Mouse (Mus musculus) urinary bladder, postnatal 4 days (tissue): ENCODE data around the gene Hoxa1.
A peak's percentile ranks its signal among the peaks of the same experiment; 100 is the strongest.

Source experiments
- DNase-seq, 2 experiments: peaks; one replicate each; pipeline ENCODE4 v3.0.0; 2021 to 2022; ENCODE audit warnings: low spot score in 2 of 2

The Hoxa1 gene

DNA sequence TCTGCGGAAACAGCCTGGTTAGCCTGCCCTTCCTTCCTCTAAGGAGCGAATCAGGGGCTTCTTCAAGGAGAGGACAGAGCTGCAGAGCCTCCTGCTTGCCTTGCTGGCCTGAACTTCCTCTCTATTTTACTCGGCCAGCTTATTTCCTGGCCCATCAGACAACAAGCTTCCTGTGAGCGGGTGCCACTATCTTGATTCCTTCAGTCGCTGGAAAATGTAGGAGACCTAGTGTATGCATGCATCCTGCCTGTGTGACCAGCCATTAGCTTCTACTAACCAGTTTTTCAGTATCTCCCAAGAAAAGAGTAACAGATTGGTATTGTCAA, 12.7 kb upstream of the Hoxa1 start:
- no peak for DNase-seq

DNA sequence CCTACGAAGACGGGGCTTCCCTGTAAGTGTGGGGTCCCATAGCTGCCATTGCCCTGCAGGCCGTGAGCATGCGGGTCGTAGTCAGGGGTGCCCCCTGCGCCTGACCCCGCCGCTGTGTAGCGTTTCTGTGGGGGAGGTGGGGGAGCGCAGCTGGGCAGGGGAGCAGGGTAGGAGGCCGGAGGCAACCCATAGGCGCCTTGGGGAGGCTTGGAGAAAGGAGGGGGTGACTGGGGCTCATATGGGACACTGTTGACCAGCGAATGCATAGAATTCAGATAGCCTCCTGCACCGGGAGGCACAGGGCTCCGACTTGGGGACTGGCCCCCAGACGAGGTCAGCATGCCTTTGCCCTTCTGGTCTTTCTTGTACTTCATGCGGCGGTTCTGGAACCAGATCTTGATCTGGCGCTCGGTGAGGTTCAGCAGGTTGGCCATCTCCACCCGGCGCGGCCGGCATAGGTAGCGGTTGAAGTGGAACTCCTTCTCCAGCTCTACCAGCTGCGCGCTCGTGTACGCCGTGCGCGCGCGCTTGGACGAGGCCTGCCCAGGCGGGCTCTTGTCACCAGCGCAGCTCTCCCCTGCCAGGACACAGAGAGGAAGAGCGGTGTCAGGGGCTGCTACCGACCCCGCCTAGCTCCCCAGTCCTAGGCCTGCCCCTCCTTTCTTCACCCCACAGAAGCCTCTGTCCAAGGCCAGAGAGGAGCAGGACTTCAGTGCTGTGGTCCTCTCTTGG, 12.2 kb upstream of the Hoxa1 start:
- peak in 1 of 2 experiments; percentile 14 for DNase-seq

DNA sequence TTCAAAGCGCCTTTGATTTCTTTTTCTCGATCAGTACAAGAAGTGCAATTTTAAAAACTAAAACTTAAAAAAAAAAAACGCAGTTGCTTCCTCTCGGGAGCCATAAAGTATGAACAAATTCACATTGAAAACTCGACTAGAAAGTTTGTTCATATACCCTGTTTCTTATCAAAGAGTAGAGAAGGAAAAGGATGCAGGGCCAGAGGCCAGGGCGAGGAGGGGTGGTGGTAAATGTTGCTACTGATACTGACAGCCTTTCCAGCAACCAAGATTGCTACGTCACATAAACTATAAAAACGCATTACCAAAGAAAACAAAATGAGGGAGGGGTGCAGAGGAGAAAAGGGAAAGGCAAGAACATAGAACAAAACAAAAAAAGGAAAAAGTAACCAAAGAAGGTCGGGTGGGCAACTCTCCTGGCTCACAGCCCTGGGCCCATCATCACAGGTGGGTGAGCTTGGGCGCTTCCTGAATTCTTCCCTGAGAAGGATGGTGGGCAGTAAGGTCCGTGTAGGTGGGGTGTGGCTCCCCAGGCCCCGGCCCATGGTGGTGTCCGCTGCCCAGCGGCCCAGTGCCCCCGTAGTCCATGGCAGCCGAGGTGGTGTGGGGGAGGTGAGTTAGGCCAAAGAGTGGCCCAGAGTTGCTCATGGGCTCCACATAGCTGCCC, 11.5 kb upstream of the Hoxa1 start:
- DNase-seq = peak in 1 of 2 experiments; percentile 7

DNA sequence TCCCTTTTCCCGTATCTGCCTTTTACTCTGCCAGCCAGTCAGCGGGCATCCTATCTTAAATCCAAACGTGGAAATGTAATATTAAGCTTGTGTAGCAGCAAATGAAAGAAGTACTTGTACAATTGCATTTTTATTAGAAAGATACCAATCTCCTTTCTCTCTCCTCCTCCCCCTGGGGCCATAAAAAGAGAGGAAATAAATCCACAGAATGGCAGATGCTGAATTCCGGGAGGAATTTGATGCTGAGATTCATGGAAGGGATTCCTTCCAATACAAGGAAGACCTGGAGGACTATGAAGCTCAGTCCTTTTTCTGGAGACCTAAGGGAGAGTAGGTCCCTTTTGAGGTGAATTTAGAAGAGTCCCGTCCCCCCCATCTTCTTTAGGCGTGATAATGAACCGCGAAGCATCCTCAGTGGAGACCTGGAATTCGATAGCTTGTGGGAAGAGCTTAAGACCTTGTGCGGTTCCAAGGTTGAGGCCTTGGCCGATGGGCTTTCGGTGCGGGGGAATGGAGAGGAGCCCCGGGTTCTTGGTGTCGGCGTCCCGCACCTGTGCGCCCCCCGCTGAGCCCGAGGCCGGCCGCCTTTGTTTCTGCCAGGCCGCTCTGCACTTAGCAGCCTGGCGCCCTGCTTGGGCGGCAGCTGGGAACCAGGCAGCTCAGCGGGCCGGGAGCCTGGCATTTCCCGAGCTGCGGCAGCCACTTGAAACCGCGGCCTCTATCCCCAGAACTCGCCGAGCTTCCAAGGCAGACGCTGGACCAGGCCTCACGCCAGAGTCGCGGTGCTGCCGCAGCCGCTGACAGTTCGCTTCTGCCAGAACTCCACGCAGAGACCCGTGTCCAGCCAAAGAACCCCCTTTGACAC, 10.3 kb upstream of the Hoxa1 start:
- peak in 1 of 2 experiments; percentile 16 for DNase-seq

DNA sequence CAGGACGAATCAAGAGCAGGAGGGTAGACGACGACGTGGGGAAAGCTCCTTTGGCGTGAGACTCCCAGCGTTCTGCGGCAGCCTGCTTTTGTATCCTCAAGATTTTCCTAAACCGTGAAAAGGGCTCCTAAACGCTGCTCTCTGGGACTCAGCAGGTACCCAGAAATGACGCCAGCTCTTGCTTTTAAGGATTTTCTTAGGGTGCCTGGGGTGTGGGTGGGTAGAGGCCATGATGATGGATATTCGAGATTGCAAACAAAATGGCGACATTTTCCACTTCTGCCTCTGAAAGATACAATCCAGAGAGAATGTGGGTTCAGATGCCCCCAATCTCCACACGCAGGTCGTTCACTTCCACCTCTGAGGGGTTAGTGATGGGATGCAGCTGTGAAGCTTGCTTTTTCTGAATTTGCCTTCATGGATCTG, 9.6 kb upstream of the Hoxa1 start:
- peak in 1 of 2 experiments; percentile 5 for DNase-seq

DNA sequence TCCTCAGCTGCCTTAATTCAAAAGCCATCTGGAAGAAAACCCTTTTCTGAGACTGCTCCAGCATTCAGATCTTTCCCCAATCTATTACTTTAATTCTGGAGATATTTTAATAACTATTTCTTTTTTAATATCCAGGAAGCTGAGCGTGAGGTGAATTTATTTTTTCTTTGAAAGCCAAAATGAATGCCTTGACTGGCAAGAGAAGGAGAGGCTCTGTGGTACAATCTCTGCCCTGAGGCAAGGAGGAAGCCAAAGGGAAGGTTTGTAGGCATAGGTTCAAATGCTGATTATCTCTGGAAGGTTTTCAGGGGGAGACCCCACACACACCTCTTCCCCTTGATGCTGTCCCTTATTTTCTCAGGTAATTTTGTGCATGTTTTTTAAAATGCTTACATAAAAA, 9.1 kb upstream of the Hoxa1 start:
- no peak for DNase-seq

DNA sequence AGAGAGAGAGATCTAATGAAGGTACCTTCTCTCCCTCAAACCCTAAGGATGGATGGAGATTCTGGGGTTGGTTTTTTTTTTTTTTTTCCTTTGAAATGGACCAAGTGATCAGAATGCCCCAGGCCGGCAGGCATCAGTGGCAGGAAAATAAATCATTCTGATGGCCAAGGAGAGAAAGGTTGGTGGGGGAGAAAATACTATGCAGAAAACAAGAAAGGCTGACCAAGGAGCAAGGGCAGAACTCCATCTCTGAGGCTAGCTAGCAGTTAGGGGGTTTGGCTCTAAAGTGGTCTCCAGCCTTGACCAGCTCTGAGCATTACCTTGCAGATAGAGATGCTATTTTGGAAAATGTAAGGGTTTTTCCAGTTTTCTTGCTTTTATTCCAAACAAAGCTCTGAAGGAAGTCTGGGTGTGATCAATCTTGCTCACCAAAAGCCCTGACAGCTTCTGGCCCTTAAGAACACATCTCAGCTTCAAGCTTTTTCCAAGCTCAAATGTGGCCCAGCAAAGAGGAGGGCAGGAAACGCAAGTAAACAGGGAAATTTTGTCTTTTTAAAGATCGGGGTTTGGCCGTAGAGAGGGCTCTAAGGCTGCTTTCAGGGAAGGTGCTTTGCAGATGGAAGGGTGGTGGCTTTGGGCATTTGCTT, 8.4 kb upstream of the Hoxa1 start:
- DNase-seq = peak in 1 of 2 experiments; percentile 10

DNA sequence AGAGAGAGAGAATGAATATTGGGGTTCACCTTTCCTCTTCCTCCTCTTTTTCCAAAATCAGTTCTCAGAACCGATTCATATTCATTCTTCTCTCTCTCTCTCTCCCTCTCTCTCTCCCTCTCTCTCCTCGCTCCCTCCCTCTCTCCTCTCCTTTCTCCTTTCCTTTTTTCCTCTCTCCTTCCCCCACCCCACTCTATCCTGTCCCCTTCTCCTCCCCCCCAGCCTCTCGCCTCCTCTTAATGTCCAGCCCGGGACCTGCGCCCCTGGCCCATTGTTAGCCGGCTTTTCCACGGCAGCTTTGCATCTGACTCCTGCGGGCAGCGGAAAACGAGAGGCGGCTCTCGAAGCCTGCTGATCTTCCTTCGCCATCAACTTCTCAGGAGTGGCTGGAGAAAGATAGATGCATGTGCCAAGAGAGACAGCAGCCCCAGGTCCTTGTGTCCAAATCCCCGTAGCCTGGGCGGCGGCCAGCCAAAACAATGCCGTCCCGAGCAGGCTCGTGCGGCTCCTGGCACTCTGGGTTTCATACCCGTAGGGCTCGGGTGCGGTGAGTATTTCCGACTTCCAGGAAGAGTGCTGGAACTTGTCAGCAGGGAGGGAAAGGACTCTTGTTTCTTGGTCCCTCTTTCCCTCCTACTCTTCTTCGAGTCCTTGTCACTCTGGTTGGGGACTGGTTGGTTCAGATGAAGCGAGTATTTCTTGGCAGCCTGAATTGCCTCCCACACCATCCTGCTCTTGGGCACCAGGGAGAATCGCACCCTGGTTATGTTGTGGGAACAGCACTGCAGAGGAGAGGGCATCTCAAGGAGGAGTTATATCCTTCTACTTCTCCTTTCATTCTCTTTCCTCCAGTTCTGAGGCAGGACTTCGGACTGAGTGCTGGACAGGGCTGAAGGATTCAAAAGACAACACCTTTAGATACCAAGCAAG, 7.6 kb upstream of the Hoxa1 start:
- peak in 1 of 2 experiments; percentile 19 for DNase-seq

DNA sequence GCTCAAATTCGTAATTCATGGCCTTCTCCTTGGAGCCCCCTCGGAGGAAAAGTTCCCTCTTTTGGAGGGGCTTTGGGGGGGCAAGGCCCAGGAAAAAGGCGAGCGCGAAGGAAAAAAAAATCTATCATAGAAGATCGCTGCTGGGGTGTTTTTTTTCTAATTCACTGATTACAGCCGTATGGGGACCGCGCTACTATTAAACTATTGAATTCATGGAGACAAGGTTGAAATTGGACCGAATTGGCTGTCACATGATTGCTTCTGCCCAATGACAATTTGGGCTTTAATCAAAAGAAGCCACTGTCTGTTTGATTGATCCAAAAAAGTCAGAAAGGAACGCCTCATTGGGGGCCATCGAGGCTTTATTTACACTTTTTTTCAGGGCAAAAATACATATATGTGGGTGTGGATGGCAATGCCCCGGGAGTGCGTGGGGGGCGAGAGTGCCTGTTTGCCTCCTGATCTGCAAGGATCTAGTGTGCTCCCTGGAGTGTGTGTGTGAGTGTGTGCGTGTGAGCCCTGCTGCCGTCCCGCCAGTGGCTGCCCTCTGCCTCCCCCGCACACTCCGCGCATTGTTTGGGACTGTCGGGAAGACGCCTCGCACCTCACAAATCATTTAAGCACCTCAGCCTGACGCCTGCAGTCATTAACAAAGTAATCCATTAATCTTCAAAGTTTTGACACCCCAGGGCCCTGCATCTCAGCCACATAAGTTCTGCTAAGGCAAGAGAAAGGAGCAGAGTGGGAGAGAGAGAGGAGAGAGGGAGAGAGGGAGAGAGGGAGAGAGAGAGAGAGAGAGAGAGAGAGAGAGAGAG, 6.7 kb upstream of the Hoxa1 start, which contains the start of gene Hoxa2:
Hoxa2 (minus strand) TSS at position 206 of the 815 bp plus-strand sequence.
- DNase-seq = peak in 1 of 2 experiments; percentile 16

DNA sequence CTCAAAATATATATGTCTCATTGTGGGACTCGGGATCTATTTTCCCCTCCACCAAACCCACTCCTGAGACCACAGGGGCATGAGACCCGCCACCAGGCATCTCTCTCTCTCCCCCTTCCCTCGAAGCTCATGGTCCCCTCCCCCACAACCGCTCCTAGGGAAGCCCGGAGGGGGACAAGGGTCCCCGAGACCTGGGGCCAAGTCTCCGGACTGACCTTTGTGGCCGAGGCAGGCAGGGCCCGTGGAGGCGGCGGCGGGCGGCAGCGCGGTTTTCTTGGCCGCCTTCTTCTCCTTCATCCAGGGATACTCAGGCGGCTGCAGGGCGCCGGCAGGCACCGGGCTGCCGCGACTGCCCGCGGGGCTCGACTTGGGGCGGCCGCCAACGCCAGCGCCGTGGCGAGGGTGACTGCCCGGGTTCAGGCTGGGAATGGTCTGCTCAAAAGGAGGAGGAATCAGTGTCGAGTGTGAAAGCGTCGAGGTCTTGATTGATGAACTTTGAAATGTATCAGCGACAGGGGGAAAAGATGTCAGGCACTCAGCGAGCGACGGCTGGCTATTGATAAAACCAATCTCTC, 6.0 kb upstream of the Hoxa1 start:
- peak in 1 of 2 experiments; percentile 18 for DNase-seq

DNA sequence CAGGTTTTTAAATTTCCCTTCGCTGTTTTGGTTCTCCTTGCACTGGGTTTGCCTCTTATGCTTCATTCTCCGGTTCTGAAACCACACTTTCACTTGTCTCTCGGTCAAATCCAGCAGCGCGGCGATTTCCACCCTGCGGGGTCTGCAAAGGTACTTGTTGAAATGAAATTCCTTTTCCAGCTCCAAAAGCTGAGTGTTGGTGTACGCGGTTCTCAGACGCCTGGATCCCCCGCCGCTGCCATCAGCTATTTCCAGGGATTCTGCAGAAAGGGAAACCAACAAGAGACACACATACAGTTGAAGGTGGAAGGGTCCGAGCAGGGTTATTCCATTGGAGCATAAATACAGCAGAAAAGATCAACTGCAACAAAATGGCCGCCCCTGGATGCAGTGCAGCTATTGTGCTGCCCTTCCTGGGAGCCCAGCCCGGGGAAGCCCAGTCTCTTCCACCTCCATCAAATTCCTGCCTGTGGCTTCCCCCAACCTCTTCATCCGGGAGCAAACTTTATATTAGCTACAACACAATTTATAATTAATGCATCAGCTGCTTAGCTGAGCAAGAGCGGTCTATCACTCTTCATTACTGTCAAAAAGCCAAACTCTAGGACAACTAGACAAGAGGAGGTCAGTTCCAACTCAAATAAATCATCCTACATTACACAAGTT, 5.4 kb upstream of the Hoxa1 start:
- DNase-seq = peak in 1 of 2 experiments; percentile 16

DNA sequence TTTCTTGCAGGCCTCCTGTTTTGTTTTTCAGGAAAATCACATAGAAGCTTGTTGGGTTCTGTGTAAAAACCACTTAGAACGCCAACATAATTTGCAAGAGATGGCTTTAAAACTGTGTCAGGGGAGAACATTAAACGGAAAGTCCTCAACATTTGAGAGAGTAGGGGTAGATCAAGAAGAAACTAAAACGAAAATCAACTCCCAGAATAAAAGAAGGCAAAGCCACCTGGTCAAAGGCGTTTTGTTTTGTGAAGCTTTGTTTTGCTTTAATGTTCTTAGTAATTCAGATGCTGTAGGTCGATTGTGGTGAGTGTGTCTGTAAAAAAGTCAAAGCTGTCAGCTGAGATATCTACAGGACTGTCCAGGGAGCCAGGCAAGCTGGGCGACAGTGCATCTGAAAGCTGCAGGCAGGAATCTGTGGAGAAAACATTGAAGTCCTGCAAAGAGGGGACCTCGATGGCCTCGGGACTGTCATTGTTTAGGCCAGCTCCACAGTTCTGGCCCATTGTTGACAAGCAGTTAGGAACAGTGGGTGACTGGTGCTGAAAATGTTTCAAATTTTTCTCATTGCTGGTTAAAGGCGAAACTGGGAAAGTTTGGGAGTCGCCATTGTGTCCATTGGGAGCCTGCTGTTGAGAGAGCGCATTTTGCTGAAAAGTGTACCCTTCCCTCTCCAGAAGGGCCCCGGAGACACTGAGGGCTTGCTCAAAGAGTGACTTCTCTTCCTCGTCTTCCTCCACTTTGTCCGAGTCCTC, 4.7 kb upstream of the Hoxa1 start:
- peak in 1 of 2 experiments; percentile 15 for DNase-seq

DNA sequence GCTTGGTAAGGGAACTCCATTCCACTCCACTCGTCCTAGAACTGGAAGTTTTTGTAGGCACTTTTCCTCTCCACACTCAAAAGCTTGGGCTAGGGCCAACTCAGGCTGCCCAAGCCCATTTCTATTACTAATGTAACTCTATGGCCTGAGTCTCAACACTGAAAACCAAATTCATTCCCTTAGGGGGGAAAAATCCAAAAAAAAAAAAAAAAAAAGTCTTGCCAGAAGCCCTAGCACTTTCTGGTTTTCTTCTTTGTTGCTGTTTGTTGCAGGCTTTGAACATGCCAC, 3.9 kb upstream of the Hoxa1 start:
- no peak for DNase-seq

DNA sequence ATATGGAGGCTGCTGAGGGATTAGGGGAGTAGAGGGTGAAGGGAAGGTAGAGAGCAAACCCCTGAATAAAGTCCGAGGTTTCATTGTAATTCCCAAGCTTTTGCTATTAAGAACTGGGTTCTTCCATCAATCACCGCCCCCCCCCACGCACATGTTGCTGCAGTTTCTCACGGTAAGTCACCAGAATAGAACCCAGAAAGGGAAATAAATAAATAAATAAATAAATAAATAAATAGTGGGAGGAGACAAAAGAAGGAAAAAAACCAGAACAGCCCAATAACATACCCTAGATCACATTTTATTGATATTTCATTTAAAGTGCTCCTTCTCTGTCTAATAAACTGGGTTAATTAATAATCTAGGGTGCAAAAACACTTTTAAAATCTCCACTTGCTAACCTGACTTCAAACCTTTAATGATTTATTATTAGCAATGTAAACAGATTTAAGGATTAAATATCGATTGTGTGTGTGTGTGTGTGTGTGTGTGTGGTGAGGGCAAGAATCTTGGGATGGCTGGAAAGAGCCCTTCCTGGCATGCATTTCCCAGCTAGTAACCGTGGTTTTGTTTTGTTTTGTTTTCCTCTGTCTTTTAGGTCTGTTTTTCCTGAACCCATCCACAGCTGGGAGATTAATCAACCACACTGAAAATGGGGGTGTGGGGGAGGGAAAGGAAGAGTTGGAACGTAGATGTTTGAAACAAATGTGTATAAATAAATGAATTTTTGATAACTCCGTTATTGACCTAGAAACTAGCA, 3.4 kb upstream of the Hoxa1 start:
- no peak for DNase-seq

DNA sequence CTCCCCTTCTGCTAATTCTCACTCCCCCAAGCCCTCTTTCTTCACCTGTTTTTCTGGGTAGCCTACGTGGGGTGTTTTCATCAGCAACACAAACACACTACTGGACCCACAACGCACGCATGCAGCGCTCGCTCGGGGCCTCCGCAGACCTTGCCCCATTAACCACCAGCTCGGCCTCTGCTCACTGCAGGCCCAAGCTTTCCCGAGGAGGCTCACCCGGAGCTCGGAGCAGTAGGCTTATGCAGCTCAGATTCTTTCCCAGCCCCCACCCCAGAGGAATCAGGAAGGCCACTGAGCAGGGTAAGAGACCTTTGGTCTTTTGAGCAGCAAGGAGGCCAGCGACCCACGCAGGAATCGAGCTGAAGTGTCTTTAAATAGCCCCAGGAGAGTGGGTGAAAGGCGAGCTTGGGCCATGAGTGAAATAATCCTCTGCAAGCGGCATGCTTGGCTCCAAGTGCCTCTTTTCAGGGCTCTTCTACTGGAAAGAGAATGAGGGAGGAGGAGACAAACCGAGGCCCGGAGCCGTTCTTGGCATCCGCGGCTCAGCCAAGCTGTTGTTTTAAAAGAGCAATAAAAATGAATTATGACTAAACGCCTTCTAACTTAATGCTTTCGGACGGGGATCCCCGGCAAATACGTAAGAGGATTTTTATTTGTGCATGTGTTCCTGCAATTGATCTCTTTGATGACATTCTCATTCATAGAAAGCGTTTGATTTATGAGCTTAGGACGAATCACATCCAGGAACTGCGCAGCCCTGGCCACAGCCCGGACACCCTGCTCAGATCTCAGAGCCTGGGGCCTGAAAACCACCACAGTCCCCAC, 2.6 kb upstream of the Hoxa1 start:
- no peak for DNase-seq

DNA sequence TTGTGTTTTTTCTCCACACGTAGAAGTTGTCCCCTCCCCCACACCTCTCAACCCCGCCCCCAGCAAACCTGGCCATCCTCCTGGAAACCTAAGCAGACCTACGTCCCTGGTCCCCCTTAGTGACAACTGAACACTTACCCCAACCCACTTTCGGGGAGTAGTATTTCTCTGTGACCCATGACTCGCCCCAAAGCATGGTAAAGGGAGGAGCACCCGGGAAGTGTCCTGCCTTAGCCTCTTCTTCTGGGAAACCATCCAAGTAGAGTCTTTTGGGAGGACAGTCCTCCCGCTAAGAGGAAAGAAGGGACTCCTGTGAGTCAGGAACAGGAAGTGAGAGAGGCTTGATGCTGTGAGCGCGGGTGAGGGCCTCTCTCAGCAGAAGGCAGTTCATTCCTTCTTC, 1.9 kb upstream of the Hoxa1 start:
- no peak for DNase-seq
